Comparison of ENCODE assay signal across 30 mouse cellular contexts in genomic region chr3:65396835-65397504, GRCm38 (mm10). TPM values are rescaled to one million over a fixed set of nuclear protein-coding genes. Genes with fewer than 3 reads are reported as not detected.
DNase-seq lines count a peak whose midpoint lies in the region; ATAC-seq lines count a peak whose summit lies in the region.
"Had no signal": no experiment of that assay in that cellular context is flagged by ENCODE, and none has a peak within 500 bp of the region (broad histone marks: within the 10 kb centered on the region; RNA-seq: fewer than 3 reads in every experiment).

No protein-coding gene starts in this region.

- ATAC-seq in midbrain, embryonic 11.5 days (ENCODE audit: low FRiP score) = no peak
- ATAC-seq in midbrain, embryonic 13.5 days = no peak
- ATAC-seq: activated CD4-positive, CD25-positive, alpha-beta regulatory T cell, adult 4 months; forebrain, embryonic 15.5 days; hindbrain, postnatal 0 days had no signal

- H3K79me2 ChIP-seq in macrophage (ENCODE audit: inconsistent target) = peaks cover 2% of the 10 kb centered on the region

- WGBS in midbrain, embryonic 11.5 days = 81% methylated on average over 4 of the region's 4 CpGs
- 79% methylated on average over 4 of the region's 4 CpGs for WGBS in midbrain, embryonic 13.5 days
- WGBS in macrophage (ENCODE audit: missing documents) = 25% methylated on average over 4 of the region's 4 CpGs

- H3K4me1 ChIP-seq in midbrain, embryonic 11.5 days (ENCODE audit: control insufficient read depth, insufficient read depth, low read length) = no peaks in the 10 kb centered on the region
- H3K4me1 ChIP-seq in midbrain, embryonic 13.5 days (replicated peaks) = no peaks in the 10 kb centered on the region
- no peaks in the 10 kb centered on the region for H3K4me1 ChIP-seq in brown adipose tissue, adult 24 weeks (ENCODE audit: control insufficient read depth, insufficient read depth, insufficient read length, low read length)
- H3K4me1 ChIP-seq: embryonic facial prominence, embryonic 13.5 days; forebrain, embryonic 12.5 days; forebrain, embryonic 15.5 days; heart, embryonic 10.5 days; heart, embryonic 13.5 days had no signal

- H3K9ac ChIP-seq in midbrain, embryonic 11.5 days (ENCODE audit: low read length) = no peak overlapping the region
- H3K9ac ChIP-seq in midbrain, embryonic 13.5 days (replicated peaks) = no peak overlapping the region
- H3K9ac ChIP-seq: embryonic facial prominence, embryonic 13.5 days; forebrain, embryonic 12.5 days; forebrain, embryonic 15.5 days; heart, embryonic 13.5 days; hindbrain, embryonic 14.5 days had no signal

- H3K36me3 ChIP-seq in midbrain, embryonic 11.5 days (ENCODE audit: control insufficient read depth, insufficient read depth, low read length) = no peaks in the 10 kb centered on the region
- no peaks in the 10 kb centered on the region for H3K36me3 ChIP-seq in midbrain, embryonic 13.5 days
- no peaks in the 10 kb centered on the region for H3K36me3 ChIP-seq in macrophage (ENCODE audit: inconsistent target)
- H3K36me3 ChIP-seq: embryonic facial prominence, embryonic 10.5 days; embryonic facial prominence, embryonic 13.5 days; forebrain, embryonic 12.5 days; forebrain, embryonic 15.5 days; G1E; heart, embryonic 10.5 days; heart, embryonic 13.5 days had no signal

- no peaks in the 10 kb centered on the region for H3K27me3 ChIP-seq in midbrain, embryonic 11.5 days (ENCODE audit: control insufficient read depth, insufficient read depth, low read length)
- no peaks in the 10 kb centered on the region for H3K27me3 ChIP-seq in midbrain, embryonic 13.5 days
- H3K27me3 ChIP-seq: CH12.LX; embryonic facial prominence, embryonic 13.5 days; forebrain, embryonic 12.5 days; forebrain, embryonic 15.5 days; heart, embryonic 13.5 days had no signal

- intact Hi-C loops in left cerebral cortex, postnatal 36 days (cut with DNase I) = no loop called here

- peak; percentile 10 for DNase-seq in midbrain, embryonic 11.5 days (ENCODE audit: low spot score, missing footprints)
- DNase-seq in cerebellum, adult 8-10 months = no peak
- DNase-seq in layer of hippocampus, adult 18-20 months (ENCODE audit: low spot score in 2 of 2) = no peak
- DNase-seq in left cerebral cortex, postnatal 36 days (ENCODE audit: low spot score in 2 of 2) = no peak
- DNase-seq: adrenal gland, adult 8-10 months; B cell, adult 2 months; cerebellum, adult 18-20 months; cerebellum, adult 9-11 months; cerebellum, postnatal 25 days; embryo, embryonic 11 days; gastrocnemius, postnatal 14 days; heart, adult 2 months; heart, postnatal 14 days; heart, postnatal 4 days; kidney, adult 11 months had no signal

- no peak overlapping the region for H3K4me2 ChIP-seq in midbrain, embryonic 11.5 days
- no peak overlapping the region for H3K4me2 ChIP-seq in midbrain, embryonic 13.5 days (replicated peaks)
- H3K4me2 ChIP-seq: embryonic facial prominence, embryonic 13.5 days; forebrain, embryonic 12.5 days; forebrain, embryonic 15.5 days; heart, embryonic 13.5 days; hindbrain, embryonic 14.5 days had no signal

- no peaks in the 10 kb centered on the region for H3K9me3 ChIP-seq in midbrain, embryonic 11.5 days (ENCODE audit: control insufficient read depth, low read length)
- no peaks in the 10 kb centered on the region for H3K9me3 ChIP-seq in midbrain, embryonic 13.5 days
- H3K9me3 ChIP-seq: embryonic facial prominence, embryonic 10.5 days; embryonic facial prominence, embryonic 13.5 days; forebrain, embryonic 12.5 days; forebrain, embryonic 15.5 days; G1E; heart, embryonic 10.5 days; heart, embryonic 13.5 days had no signal

- H3K4me3 ChIP-seq in midbrain, embryonic 11.5 days (ENCODE audit: low read depth, low read length) = no peak overlapping the region
- no peak overlapping the region for H3K4me3 ChIP-seq in midbrain, embryonic 13.5 days (replicated peaks)
- no peak overlapping the region for H3K4me3 ChIP-seq in brown adipose tissue, adult 24 weeks (ENCODE audit: insufficient read depth, low read depth, low read length)
- no peak overlapping the region for H3K4me3 ChIP-seq in macrophage (ENCODE audit: inconsistent target)
- H3K4me3 ChIP-seq: embryonic facial prominence, embryonic 10.5 days; embryonic facial prominence, embryonic 13.5 days; erythroblast, embryonic 14.5 days; forebrain, embryonic 12.5 days; forebrain, embryonic 15.5 days; heart, adult 2 months; heart, embryonic 10.5 days; heart, embryonic 13.5 days had no signal

- H3K27ac ChIP-seq in midbrain, embryonic 11.5 days (ENCODE audit: low read depth, low read length) = no peak overlapping the region
- H3K27ac ChIP-seq in midbrain, embryonic 13.5 days = no peak overlapping the region
- H3K27ac ChIP-seq in brown adipose tissue, adult 24 weeks (replicated peaks; ENCODE audit: low read depth, low read length) = 0 out of 2 replicates have a peak overlapping the region, but pooled peaks have one; percentile 3
- H3K27ac ChIP-seq in macrophage = peak overlapping the region; percentile 82
- H3K27ac ChIP-seq: embryonic facial prominence, embryonic 10.5 days; embryonic facial prominence, embryonic 13.5 days; forebrain, embryonic 12.5 days; forebrain, embryonic 15.5 days; heart, adult 2 months; heart, embryonic 10.5 days; heart, embryonic 13.5 days; hindbrain, embryonic 14.5 days; hindbrain, postnatal 0 days had no signal

RNA-seq across cellular contexts. Expression of gene Ssr3, which starts 4.5 kb away (rescaled TPM):
- 295 and 322 TPM in 2 replicates for polyA plus RNA-seq in midbrain, embryonic 11.5 days (2014; fragmentation: Nextera tagmentation; extraction: Ambion mirVana)
- polyA plus RNA-seq in midbrain, embryonic 13.5 days (2015; fragmentation: Nextera tagmentation; extraction: Ambion mirVana) = 171 and 177 TPM in 2 replicates
- 121 and 123 TPM in 2 replicates for polyA plus RNA-seq in brown adipose tissue, adult 24 weeks (2012; ENCODE audit: insufficient read depth, insufficient read length, missing spikeins)
- total RNA-seq in macrophage (2018; cell fraction: chromatin; rRNA removed) = 100 to 1,000 TPM in 15 of 26 experiments, 10 to 100 TPM in 11; 61.1 to 189 (median 109) TPM
- total RNA-seq in macrophage (2018; cell fraction: cytosol; rRNA removed) = 100 to 1,000 TPM; 163 to 229 (median 186) TPM
- total RNA-seq in macrophage (2018; cell fraction: nucleus; rRNA removed) = 100 to 1,000 TPM; 108 to 324 (median 192) TPM
- 181 to 216 TPM (median 203 TPM) in 3 replicates for polyA plus RNA-seq in macrophage (2018)
- 100 to 1,000 TPM; 110 to 115 TPM for total RNA-seq in layer of hippocampus, adult 18-20 months (2021)
- 10 to 100 TPM; 89.4 to 90.8 TPM for total RNA-seq in left cerebral cortex, postnatal 36 days (2021)

Comparison
In these comparisons a context has a peak if more than half of its experiments do, and no peak if none do; other contexts are left out.
1. H3K27ac ChIP-seq: peak in brown adipose tissue, adult 24 weeks (single experiment) and macrophage (single experiment); none in midbrain, embryonic 11.5 days (single experiment) and midbrain, embryonic 13.5 days (single experiment).